Mouse (Mus musculus): ENCODE measurements around the gene Snap25. TPM values are rescaled to one million over a fixed set of nuclear protein-coding genes. Genes with fewer than 3 reads are reported as not detected.

The Snap25 gene
- polyA plus RNA-seq, 1 experiment from 2014 or later, result 6.7 TPM

DNA sequence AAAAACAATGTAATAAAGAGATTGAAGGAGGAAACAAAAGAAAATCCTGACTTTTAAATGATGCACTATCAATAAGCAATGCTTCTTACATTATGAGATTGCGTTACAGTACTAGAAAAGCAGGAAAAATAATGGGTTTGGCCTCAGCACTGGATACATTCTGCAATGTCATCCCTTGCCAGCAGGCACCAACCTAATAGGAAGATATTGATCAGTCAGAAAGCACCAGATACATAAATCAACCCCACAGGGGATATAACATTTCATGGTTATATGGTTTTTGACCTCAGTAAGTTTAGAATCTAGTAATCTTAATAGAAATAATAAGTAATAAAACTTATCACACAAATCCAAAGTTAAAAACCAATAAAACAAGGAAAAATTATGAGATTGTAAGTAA lies 3.1 kb downstream of the Snap25 start:
- H3K9me3 ChIP-seq (replicated peaks), result no peaks in the 10 kb centered on the region
- peaks cover 23% of the 10 kb centered on the region for H3K4me1 ChIP-seq
- 92% methylated on average over 1 of the region's 1 CpGs for WGBS
- ATAC-seq (replicated peaks; ENCODE audit: low FRiP score), result no peak
- no peak overlapping the region for H3K9ac ChIP-seq
- no peak overlapping the region for H3K27ac ChIP-seq
- H3K4me3 ChIP-seq (replicated peaks), result no peak overlapping the region
- H3K27me3 ChIP-seq, result peaks cover 17% of the 10 kb centered on the region
- no peaks in the 10 kb centered on the region for H3K36me3 ChIP-seq
- H3K4me2 ChIP-seq, result no peak overlapping the region

DNA sequence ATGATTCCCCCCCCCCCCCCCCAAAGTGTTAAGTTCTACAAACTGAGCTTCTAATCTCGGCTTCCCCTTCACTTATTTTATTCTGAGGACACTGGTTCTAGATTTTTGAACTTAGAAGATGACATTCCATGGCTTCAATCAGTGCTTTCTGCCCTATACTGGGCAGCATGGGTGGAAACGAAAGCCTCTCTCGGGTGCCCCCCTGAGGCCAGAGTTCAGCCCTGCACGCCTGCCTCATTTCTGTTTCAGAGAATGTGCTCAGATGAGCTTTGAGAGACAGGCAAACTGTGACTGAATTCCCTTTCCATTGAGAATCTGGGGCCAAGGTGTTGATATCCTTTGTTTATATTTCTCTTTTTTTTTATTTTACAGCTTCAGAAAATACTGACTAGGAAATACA lies 7.0 kb downstream of the Snap25 start:
- Histone ChIP-seq H3K4me1 (no peaks in the 10 kb centered on the region), H3K9ac (no peak overlapping the region), H3K4me3 (replicated peaks) (no peak overlapping the region), H3K4me2 (no peak overlapping the region), H3K9me3 (replicated peaks) (no peaks in the 10 kb centered on the region), H3K36me3 (no peaks in the 10 kb centered on the region), H3K27ac (no peak overlapping the region), H3K27me3 (no peaks in the 10 kb centered on the region)
- ATAC-seq (replicated peaks; ENCODE audit: low FRiP score), result no peak
- WGBS, result 23% methylated on average over 4 of the region's 4 CpGs

DNA sequence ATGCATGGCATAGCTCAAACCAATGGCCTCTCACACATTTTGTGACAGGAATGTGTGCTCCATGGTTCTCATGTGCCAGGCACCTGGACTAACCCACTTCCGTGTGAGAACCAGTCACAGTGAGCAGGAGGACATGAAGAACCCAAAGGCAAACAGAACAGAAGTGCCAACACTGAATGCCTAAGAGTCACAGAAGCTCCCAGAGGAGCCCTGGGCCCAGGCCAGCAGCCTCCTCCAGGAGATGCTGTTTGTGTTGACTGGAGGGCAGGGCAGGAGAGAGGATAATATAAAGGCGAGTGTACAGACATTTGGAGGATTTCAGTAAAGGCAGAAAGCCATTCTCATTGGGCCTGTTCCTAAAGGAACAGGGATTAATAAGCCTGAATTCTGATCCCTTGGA lies 25.0 kb downstream of the Snap25 start:
- Histone ChIP-seq H3K27me3 (no peaks in the 10 kb centered on the region), H3K9me3 (replicated peaks) (no peaks in the 10 kb centered on the region), H3K4me2 (no peak overlapping the region), H3K4me3 (replicated peaks) (no peak overlapping the region), H3K4me1 (no peaks in the 10 kb centered on the region), H3K9ac (no peak overlapping the region), H3K36me3 (no peaks in the 10 kb centered on the region), H3K27ac (no peak overlapping the region)
- WGBS, result 79% methylated on average over 2 of the region's 2 CpGs
- ATAC-seq (replicated peaks; ENCODE audit: low FRiP score), result no peak

DNA sequence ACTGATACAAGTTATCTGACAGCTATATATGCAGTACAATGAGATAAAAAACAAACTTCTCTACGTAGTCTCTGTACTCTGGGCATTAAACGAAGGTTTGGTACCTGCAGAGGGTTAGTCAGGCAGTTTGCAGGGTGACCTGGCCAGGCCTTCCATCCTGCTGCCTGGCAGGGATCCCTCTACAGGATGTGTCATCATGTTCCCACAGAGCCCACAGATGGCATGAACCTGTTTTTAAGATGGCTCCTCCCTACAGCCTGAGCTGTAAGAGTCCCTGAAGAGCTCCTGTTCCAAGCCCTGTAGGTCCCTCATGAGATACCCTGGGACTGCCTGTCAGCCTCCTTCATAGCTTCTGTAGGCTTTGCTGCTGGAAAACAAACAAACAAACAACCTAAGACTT lies 29.0 kb downstream of the Snap25 start:
- Histone ChIP-seq H3K36me3 (no peaks in the 10 kb centered on the region), H3K4me1 (no peaks in the 10 kb centered on the region), H3K27ac (no peak overlapping the region), H3K4me3 (replicated peaks) (no peak overlapping the region), H3K9me3 (replicated peaks) (no peaks in the 10 kb centered on the region), H3K27me3 (no peaks in the 10 kb centered on the region), H3K9ac (no peak overlapping the region), H3K4me2 (no peak overlapping the region)
- ATAC-seq (replicated peaks; ENCODE audit: low FRiP score), result no peak
- 84% methylated on average over 2 of the region's 2 CpGs for WGBS

DNA sequence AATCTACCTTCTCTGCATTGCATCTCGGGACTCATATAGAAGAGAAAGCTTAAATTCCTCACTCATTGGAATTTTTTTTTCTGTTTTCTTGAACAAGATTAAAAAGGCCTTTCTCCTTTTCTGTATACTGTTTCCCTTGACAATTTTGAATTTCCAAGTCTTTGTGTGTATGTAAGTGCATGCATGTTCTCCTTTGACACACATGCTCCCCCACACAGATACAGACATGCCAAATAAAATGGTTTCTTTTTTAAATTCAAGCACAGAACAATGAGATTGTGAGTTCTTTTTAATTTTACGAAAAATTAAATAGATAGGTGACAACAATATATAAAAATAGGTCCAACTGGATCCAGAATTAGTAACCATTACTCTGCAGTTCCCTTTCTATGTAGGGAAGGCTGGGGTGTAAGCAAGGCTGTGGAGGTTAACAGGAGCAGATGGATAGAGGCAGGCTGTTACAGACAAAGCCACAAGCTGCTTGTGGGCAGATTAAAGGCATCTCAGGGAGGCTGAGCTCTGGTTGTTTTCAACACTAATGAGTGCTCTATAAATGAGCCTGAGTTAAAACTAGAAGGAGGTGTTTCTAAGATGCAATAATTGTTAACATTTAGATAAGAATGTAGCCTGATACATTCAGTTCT lies 31.6 kb downstream of the Snap25 start:
- no peak overlapping the region for H3K27ac ChIP-seq
- H3K4me3 ChIP-seq (replicated peaks), result no peak overlapping the region
- H3K36me3 ChIP-seq, result no peaks in the 10 kb centered on the region
- no peaks in the 10 kb centered on the region for H3K9me3 ChIP-seq (replicated peaks)
- WGBS, result 78% methylated on average over 2 of the region's 2 CpGs
- H3K9ac ChIP-seq, result no peak overlapping the region
- no peaks in the 10 kb centered on the region for H3K27me3 ChIP-seq
- H3K4me1 ChIP-seq, result no peaks in the 10 kb centered on the region
- ATAC-seq (replicated peaks; ENCODE audit: low FRiP score), result no peak
- no peak overlapping the region for H3K4me2 ChIP-seq

DNA sequence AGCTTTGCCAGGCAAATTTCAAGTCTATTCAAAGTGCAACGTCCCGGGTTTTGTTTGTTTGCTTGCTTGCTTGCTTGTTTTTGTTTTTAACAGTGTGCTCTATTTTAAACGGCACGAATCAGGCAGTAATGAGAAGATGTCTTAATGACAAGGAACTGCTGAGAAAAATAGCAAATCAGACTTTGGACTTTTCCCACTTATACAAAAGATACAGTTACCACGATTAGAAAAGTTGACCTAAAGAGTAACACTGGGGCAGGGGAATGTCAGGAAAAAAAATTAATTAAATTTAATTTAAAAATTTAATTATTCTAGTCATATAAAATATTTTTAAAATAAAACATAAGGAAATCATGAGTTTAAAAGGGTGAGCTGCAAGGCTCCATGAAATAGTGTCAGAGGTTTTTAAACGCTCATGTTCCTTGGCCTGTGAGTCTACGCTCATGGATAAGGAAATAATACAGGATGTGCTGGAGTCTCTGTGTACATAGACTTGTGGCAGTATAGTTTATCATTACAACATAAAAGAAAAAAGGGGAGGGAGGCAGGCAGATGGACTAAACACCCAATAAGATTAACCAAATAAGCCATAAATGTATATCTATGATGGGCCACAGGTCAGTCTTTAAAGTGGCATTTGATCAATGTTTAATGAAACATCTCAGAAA lies 32.2 kb downstream of the Snap25 start:
- ATAC-seq (replicated peaks; ENCODE audit: low FRiP score), result no peak
- no peak overlapping the region for H3K9ac ChIP-seq
- no peak overlapping the region for H3K4me3 ChIP-seq (replicated peaks)
- WGBS, result 62% methylated on average over 7 of the region's 7 CpGs
- no peaks in the 10 kb centered on the region for H3K27me3 ChIP-seq
- H3K4me2 ChIP-seq, result no peak overlapping the region
- H3K36me3 ChIP-seq, result no peaks in the 10 kb centered on the region
- H3K4me1 ChIP-seq, result no peaks in the 10 kb centered on the region
- no peak overlapping the region for H3K27ac ChIP-seq
- no peaks in the 10 kb centered on the region for H3K9me3 ChIP-seq (replicated peaks)

DNA sequence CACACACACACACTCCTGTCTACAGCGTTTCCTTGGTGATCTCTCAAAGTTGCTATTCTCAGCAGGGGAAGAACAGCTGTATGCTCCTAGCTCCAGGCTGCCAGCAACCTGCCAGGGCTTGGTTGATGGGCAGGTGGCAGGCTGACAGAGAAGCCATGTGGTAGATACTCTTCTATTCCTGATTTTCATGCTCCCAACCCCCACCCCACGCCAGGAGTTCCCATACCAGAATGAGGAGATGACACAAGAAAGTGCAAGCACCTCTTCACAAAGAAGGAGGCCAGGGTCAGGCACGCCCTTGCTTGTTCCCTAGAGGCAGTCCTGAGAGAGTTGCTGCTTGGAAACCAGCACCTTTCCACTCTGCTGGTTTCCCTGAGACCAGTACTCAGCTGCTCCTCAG lies 40.4 kb downstream of the Snap25 start:
- no peaks in the 10 kb centered on the region for H3K9me3 ChIP-seq (replicated peaks)
- no peaks in the 10 kb centered on the region for H3K4me1 ChIP-seq
- no peak overlapping the region for H3K4me2 ChIP-seq
- ATAC-seq (replicated peaks; ENCODE audit: low FRiP score), result no peak
- no peaks in the 10 kb centered on the region for H3K27me3 ChIP-seq
- no peak overlapping the region for H3K4me3 ChIP-seq (replicated peaks)
- H3K36me3 ChIP-seq, result no peaks in the 10 kb centered on the region
- no peak overlapping the region for H3K27ac ChIP-seq
- 53% methylated on average over 3 of the region's 3 CpGs for WGBS
- H3K9ac ChIP-seq, result no peak overlapping the region

DNA sequence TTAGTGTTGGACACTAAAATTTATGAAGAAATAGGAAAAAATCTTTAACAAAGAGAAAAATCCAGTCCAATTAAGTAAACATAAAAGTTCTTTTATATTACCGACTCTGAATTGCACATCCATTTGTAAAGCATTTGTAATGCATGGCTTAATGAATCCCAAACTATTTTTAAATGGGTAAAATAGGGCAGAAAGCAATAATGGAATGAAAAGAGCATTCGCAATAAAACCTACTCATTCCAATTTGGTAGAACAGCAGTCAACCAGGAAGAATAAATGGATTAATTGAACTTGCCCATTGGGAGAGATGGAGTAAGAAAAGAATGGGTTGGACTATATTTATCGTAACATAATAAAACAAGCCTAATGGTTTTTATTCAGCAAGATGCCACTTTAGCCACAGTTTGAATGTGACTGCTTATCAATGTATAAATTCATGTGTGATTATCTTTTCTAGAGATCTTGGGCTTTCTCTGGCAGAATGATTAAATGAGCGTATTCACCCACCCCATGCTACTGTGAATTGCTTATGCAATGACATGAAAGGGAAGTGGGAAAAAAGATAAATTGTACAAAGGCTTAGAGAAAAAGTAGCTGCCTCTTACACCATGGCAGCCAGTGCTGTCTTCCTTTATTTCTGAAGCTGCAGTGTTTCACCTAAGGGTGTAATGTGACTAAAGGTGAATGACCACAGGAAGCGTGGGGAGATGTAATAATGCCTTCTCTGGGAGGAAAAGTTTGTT lies 45.7 kb downstream of the Snap25 start:
- Histone ChIP-seq H3K27ac (no peak overlapping the region), H3K4me1 (no peaks in the 10 kb centered on the region), H3K27me3 (no peaks in the 10 kb centered on the region), H3K9me3 (replicated peaks) (no peaks in the 10 kb centered on the region), H3K4me3 (replicated peaks) (no peak overlapping the region), H3K4me2 (no peak overlapping the region), H3K36me3 (no peaks in the 10 kb centered on the region), H3K9ac (no peak overlapping the region)
- 87% methylated on average over 5 of the region's 5 CpGs for WGBS
- ATAC-seq (replicated peaks; ENCODE audit: low FRiP score), result no peak

DNA sequence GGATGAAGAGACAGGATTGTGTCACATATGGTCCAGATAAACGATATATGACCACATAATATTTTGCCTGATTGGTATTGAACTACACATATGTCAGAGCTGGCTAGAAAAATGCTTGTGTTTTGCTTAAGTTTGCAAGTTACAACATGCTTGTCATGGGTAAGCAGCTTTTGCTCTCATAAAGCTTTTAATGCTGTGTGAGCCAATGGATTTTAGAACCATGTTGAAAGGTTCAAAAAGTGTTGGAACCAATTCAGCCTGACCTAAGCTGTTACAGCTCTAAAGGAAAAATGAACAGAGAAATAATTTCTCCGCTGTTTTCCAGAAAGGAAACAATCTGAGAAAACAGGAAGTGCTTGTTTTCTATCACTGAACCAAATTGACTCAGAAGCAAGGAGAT lies 64.9 kb downstream of the Snap25 start:
- Histone ChIP-seq H3K4me2 (no peak overlapping the region), H3K4me1 (no peaks in the 10 kb centered on the region), H3K27me3 (no peaks in the 10 kb centered on the region), H3K36me3 (no peaks in the 10 kb centered on the region), H3K27ac (no peak overlapping the region), H3K4me3 (replicated peaks) (no peak overlapping the region), H3K9ac (no peak overlapping the region), H3K9me3 (replicated peaks) (no peaks in the 10 kb centered on the region)
- WGBS, result 66% methylated on average over 2 of the region's 2 CpGs
- no peak for ATAC-seq (replicated peaks; ENCODE audit: low FRiP score)

DNA sequence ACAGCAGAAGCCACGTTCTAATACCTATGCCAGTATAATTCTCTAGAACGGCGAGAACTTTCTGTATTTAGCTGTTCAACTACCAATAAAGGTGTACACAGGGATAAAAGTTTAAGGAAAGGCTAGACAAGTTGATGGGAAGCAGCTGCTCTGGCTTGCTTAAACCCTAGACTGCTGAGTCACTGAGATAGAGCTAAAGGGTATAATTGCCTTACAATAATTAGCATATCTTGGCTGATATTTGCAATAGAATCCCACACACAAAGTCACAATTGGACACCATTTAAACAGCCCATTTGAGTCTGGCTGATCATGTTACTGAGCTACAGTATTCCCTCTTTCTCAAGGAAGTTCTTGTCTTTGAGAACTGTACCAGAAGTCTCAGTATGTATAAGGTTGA lies 65.4 kb downstream of the Snap25 start:
- no peak overlapping the region for H3K9ac ChIP-seq
- H3K4me1 ChIP-seq, result no peaks in the 10 kb centered on the region
- H3K36me3 ChIP-seq, result no peaks in the 10 kb centered on the region
- H3K9me3 ChIP-seq (replicated peaks), result no peaks in the 10 kb centered on the region
- no peak overlapping the region for H3K27ac ChIP-seq
- 86% methylated on average over 3 of the region's 3 CpGs for WGBS
- H3K4me3 ChIP-seq (replicated peaks), result no peak overlapping the region
- H3K27me3 ChIP-seq, result no peaks in the 10 kb centered on the region
- H3K4me2 ChIP-seq, result no peak overlapping the region
- no peak for ATAC-seq (replicated peaks; ENCODE audit: low FRiP score)

DNA sequence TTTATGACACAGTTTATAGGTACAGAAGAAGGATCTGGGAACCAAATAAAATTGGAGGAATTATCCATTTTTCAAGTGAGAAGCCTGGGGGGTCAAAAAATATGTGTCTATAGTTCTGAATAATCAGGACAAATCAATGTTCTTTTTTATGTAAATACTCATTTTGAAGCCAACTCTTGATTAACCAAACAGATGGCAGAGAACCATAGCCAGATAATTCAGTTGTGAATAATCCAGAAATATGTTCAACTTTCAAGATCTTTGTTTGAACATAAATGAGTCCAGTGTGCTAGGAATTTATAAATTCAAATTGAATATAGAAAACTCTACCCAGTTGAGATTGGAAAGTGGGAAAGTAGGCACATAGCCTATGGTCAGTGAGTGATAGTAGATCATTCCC lies 67.0 kb downstream of the Snap25 start:
- no peaks in the 10 kb centered on the region for H3K36me3 ChIP-seq
- no peak overlapping the region for H3K4me3 ChIP-seq (replicated peaks)

DNA sequence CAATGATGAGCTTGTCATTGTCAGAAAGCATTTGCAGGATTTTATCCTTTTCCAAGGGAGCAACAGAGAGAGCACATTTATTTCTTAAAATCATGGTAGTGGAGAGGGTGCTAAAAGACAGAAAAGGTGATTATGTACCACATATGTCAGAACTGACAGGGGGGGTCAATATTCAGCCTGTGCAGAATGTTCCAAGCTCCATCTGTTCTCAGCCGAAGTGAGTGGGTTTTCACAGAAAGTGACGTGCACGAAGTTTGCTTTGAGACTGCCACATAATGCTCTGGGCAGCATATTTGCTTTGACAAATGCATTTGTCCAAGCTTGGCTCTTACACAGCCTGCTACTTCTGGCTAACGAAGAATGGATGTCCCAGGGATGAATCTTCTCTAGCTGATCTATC lies 71.1 kb downstream of the Snap25 start:
- Histone ChIP-seq H3K4me3 (replicated peaks) (no peak overlapping the region), H3K27ac (no peak overlapping the region), H3K9ac (no peak overlapping the region), H3K36me3 (no peaks in the 10 kb centered on the region), H3K4me2 (no peak overlapping the region), H3K9me3 (replicated peaks) (no peaks in the 10 kb centered on the region), H3K4me1 (no peaks in the 10 kb centered on the region), H3K27me3 (no peaks in the 10 kb centered on the region)
- no peak for ATAC-seq (replicated peaks; ENCODE audit: low FRiP score)
- WGBS, result 84% methylated on average over 4 of the region's 4 CpGs

More for the DNA sequence above, 67.0 kb downstream of the Snap25 start:
- Histone ChIP-seq H3K4me1 (no peaks in the 10 kb centered on the region), H3K27me3 (no peaks in the 10 kb centered on the region), H3K9me3 (replicated peaks) (no peaks in the 10 kb centered on the region), H3K27ac (no peak overlapping the region), H3K9ac (no peak overlapping the region), H3K4me2 (no peak overlapping the region)
- no peak for ATAC-seq (replicated peaks; ENCODE audit: low FRiP score)
